Mouse (Mus musculus) CH12.LX (cell line): ENCODE results near the gene Rplp1.

Experiments
- CHD1 ChIP-seq: IDR thresholded peaks from 2 replicates; pipeline ENCODE4 v1.6.1; 2012; ENCODE audit warnings: low read depth, low read length, improper control_type of control experiment, inconsistent platforms
- CTCF ChIP-seq, 2 experiments: IDR thresholded peaks in 1 of 2; conservative IDR thresholded peaks in 1 of 2; 2 replicates each; pipeline ENCODE4 v1.5.1; 2011 to 2012; ENCODE audit warnings: low read depth in 2 of 2, low read length in 2 of 2, improper control_type of control experiment in 1 of 2, inconsistent platforms in 1 of 2, mild to moderate bottlenecking in 1 of 2, moderate library complexity in 1 of 2
- ELF1 ChIP-seq: IDR thresholded peaks from 2 replicates; pipeline ENCODE4 v1.6.1; 2014; ENCODE audit warnings: low read depth, mild to moderate bottlenecking, inconsistent platforms, low read length, improper control_type of control experiment
- MAFK ChIP-seq: IDR thresholded peaks from 2 replicates; pipeline ENCODE4 v1.6.1; 2011; ENCODE audit warnings: low read length, improper control_type of control experiment; ENCODE audit not compliant: insufficient replicate concordance
- NELFE ChIP-seq: IDR thresholded peaks from 2 replicates; pipeline ENCODE4 v1.6.1; 2011; ENCODE audit warnings: low read depth, low read length, improper control_type of control experiment
- POLR2A ChIP-seq: IDR thresholded peaks from 2 replicates; pipeline ENCODE4 v1.6.1; 2011; ENCODE audit warnings: low read depth, mild to moderate bottlenecking, improper control_type of control experiment, low read length
- SMC3 ChIP-seq: IDR thresholded peaks from 2 replicates; pipeline ENCODE4 v1.6.1; 2011; ENCODE audit warnings: low read depth, low read length, improper control_type of control experiment
- TCF12 ChIP-seq: IDR thresholded peaks from 2 replicates; pipeline ENCODE4 v1.6.1; 2014; ENCODE audit warnings: low read depth, mild to moderate bottlenecking, inconsistent platforms, low read length, improper control_type of control experiment

- TF ChIP-seq CTCF (conservative IDR thresholded peaks at IDR 0.05 in 1 of 2, IDR thresholded peaks at IDR 0.05 in 1 of 2; ENCODE audit: low read depth in 2 of 2, low read length in 2 of 2), result no peak
- no peak for TF ChIP-seq ELF1
- no peak for TF ChIP-seq SMC3
- TF ChIP-seq POLR2A, result no peak
- TF ChIP-seq CHD1, result no peak
- no peak for TF ChIP-seq NELFE
- no peak for TF ChIP-seq MAFK
- no peak for TF ChIP-seq TCF12
Observed at GRCm38 (mm10) chr9:61904201-61904600, 10.1 kb downstream of the Rplp1 start.
